Mouse (Mus musculus) liver, embryonic 14.5 days (tissue): ENCODE measurements around the gene Fsd2. TPM values are rescaled to one million over a fixed set of nuclear protein-coding genes. Genes with fewer than 3 reads are reported as not detected.

Experiments
- ATAC-seq: fragments of 200-750 bp; cut with Nextera tagmentation; 2 replicates; pipeline ENCODE4 v1.8.0; 2017; ENCODE audit warnings: moderate number of reproducible peaks, mild to moderate bottlenecking, moderate library complexity; ENCODE audit not compliant: insufficient read depth
- DNase-seq, 3 experiments: peaks; one replicate each; pipeline ENCODE4 v3.0.0-alpha.2; 2012 to 2013; ENCODE audit warnings: low read depth in 3 of 3, low spot score in 3 of 3
- H3K27ac ChIP-seq: fragments of 300-500 bp; sonication (generic); 2 replicates; pipeline ENCODE4 v1.5.1; 2014; ENCODE audit warnings: moderate library complexity, mild to moderate bottlenecking, control low read depth, inconsistent platforms
- H3K27me3 ChIP-seq: fragments of 300-500 bp; sonication (generic); 2 replicates; pipeline ENCODE4 v1.6.1; 2014; ENCODE audit warnings: mild to moderate bottlenecking, low read length, moderate library complexity; ENCODE audit not compliant: control insufficient read depth, insufficient read depth
- H3K36me3 ChIP-seq: fragments of 300-500 bp; sonication (generic); replicated peaks from 2 replicates; pipeline ENCODE4 v1.6.1; 2014; ENCODE audit warnings: low read depth; ENCODE audit not compliant: control insufficient read depth, insufficient read depth
- H3K4me1 ChIP-seq, 2 experiments: fragments of 200-500 bp in 1 of 2; fragments of 300-500 bp in 1 of 2; sonication (generic) in 1 of 2; replicated peaks; 2 replicates each; pipeline ENCODE4 v1.6.1; 2012 to 2014; ENCODE audit warnings: antibody characterized with exemption in 1 of 2, inconsistent platforms in 1 of 2, low read length in 1 of 2; ENCODE audit not compliant: control insufficient read depth in 2 of 2, insufficient read depth in 2 of 2
- H3K4me2 ChIP-seq: fragments of 300-500 bp; sonication (generic); 2 replicates; pipeline ENCODE4 v1.6.1; 2014; ENCODE audit warnings: low read depth, mild to moderate bottlenecking, control low read depth, moderate library complexity
- H3K4me3 ChIP-seq, 2 experiments: fragments of 200-500 bp in 1 of 2; fragments of 300-500 bp in 1 of 2; sonication (generic) in 1 of 2; 2 replicates each; pipeline ENCODE4 v1.5.1; 2012 to 2014; ENCODE audit warnings: low read depth in 2 of 2, low read length in 2 of 2, mild to moderate bottlenecking in 2 of 2, control low read depth in 1 of 2, inconsistent platforms in 1 of 2, moderate library complexity in 1 of 2; ENCODE audit not compliant: insufficient read depth in 1 of 2
- H3K9ac ChIP-seq: fragments of 300-500 bp; sonication (generic); replicated peaks from 2 replicates; pipeline ENCODE4 v1.6.1; 2014; ENCODE audit warnings: mild to moderate bottlenecking, control low read depth, moderate library complexity
- H3K9me3 ChIP-seq: fragments of 300-500 bp; sonication (generic); 2 replicates; pipeline ENCODE4 v1.6.1; 2016; ENCODE audit warnings: low read length, mixed read lengths; ENCODE audit not compliant: control insufficient read depth
- CTCF ChIP-seq: IDR thresholded peaks from 2 replicates; pipeline ENCODE4 v1.5.1; 2016; ENCODE audit warnings: antibody characterized with exemption, low read depth, control low read depth
- EP300 ChIP-seq: IDR thresholded peaks from 2 replicates; pipeline ENCODE4 v1.6.1; 2016; ENCODE audit warnings: antibody characterized with exemption, low read depth
- WGBS: fragments of 180-500 bp; shearing (Covaris S2); extraction: QIAGEN DNeasy Blood & Tissue Kit; methylation state at CpG from one replicate; pipeline ENCODE4 v1.1.7; 2014; ENCODE audit not compliant: insufficient replicate concordance; 5-methylcytosine and 5-hydroxymethylcytosine counted together
- polyA plus RNA-seq, 2 experiments: library from polyadenylated mRNA; depleted of rRNA in 1 of 2; stranded (reverse) in 1 of 2; unstranded in 1 of 2; fragments of >200 nt; fragmentation: Nextera tagmentation in 1 of 2; extraction: Ambion mirVana in 1 of 2; gene quantifications; 2 replicates each; pipeline versions ENCODE4 v1.2.1 to v1.2.3; 2012 to 2014

The Fsd2 gene
- polyA plus RNA-seq, 2 experiments = 0.08 to 0.19 TPM

DNA sequence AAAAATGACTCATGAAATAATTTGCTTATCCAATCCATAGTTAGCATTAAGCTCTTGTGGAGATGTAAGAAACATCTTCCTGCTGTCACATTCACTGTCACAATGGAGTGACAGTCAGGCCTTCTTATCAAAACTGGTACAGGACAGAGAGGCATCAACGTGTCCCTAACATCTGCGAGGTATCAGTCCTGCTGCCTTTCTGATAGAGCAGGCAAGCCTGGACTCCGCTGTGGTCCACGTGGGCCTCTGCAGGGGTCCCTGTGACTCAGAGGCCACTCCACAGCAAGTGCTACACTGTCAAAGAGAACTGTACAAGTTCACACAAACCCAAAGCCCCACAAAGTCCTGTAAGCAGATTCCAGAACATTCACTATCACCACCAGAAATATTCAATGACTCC lies 38.7 kb upstream of the Fsd2 start:
- H3K4me3 ChIP-seq = no peak overlapping the region
- H3K9ac ChIP-seq = no peak overlapping the region
- H3K9me3 ChIP-seq = no peaks in the 10 kb centered on the region
- no peaks in the 10 kb centered on the region for H3K36me3 ChIP-seq
- peak overlapping the region; percentile 7; the same call in 1 of the 2 replicates for H3K4me2 ChIP-seq
- TF ChIP-seq CTCF = no peak
- TF ChIP-seq EP300 = peak; percentile 95
- ATAC-seq = peak; percentile 93
- H3K27ac ChIP-seq = peak overlapping the region; percentile 52
- DNase-seq = peak; percentile 61 to 63 (median 62)
- peaks cover 19 to 31% of the 10 kb centered on the region in 2 experiments for H3K4me1 ChIP-seq
- 11% methylated on average over 4 of the region's 4 CpGs for WGBS
- H3K27me3 ChIP-seq = no peaks in the 10 kb centered on the region

DNA sequence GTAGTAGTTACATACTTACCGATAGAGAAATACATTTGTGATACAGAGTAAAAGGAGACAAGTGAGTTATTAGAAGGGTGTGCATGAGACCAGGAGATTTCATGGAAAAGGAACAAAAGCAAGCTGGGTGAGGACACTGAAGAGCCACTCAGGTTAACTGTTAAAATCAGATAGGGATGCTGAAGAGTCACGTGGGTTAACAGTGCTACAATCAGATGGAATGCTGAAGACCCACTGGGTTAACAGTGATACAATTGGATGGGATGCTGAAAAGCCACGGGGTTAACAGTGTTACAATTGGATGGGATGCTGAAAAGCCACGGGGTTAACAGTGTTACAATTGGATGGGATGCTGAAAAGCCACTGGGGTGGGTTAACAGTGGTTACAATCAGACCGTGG lies 38.2 kb upstream of the Fsd2 start:
- TF ChIP-seq CTCF (no peak), EP300 (no peak)
- 29% methylated on average over 5 of the region's 5 CpGs for WGBS
- peak in 1 of 3 experiments; percentile 6 for DNase-seq
- Histone ChIP-seq H3K27ac (peak overlapping the region; percentile 46), H3K36me3 (no peaks in the 10 kb centered on the region), H3K4me2 (peak overlapping the region; percentile 15; the same call in 1 of the 2 replicates), H3K9me3 (no peaks in the 10 kb centered on the region), H3K4me1 (peaks cover 19 to 31% of the 10 kb centered on the region in 2 experiments), H3K9ac (no peak overlapping the region), H3K27me3 (no peaks in the 10 kb centered on the region), H3K4me3 (no peak overlapping the region)
- peak; percentile 53 for ATAC-seq

DNA sequence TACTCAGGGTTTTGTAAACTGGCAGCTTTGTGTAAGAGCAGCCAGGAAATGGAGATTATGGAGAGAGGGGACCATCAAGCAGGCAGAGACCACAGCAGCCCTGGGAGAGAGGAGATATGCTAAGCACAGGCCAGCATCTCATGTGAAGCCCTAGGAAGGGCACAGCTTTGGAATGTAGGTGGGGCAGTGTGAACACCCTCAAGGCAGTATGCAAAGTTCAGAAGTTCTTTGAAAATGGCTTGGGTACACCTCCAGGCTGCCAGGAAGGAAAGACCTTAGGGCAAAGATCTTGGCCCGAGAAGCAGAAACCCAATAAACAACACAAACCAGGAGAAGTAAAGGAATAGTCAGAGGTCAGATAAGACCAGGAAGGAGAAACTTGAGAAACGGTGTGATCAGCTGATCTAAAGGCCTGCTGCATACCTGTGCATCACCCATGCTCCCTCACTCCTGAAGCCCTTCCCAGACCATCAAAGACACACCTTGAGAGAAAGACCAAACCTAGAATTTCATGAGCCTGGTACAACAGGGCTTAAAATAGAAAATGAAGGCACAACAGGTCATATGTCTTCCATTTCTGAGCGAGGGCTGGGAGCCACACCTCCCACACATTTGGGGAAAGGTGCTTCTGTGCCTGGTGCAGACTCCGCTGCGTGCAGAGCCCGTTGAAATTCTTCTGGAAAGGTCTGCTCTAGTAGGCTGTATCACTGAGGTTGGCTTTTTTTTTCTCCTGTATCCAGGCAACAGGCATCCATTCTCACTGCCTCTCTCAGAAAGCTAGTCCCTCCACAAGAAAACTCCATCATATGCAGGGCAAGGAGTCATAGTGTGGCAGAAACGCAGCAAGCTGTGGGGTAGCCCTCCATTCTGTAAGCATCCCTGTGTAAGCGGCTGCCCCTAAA lies 32.9 kb upstream of the Fsd2 start:
- ATAC-seq (no peak), DNase-seq (no peak)
- H3K4me3 ChIP-seq = no peak overlapping the region
- no peaks in the 10 kb centered on the region for H3K9me3 ChIP-seq
- H3K27me3 ChIP-seq = no peaks in the 10 kb centered on the region
- no peak overlapping the region for H3K9ac ChIP-seq
- H3K4me2 ChIP-seq = no peak overlapping the region
- peaks cover 2 to 8% of the 10 kb centered on the region in 2 experiments for H3K4me1 ChIP-seq
- WGBS = 71% methylated on average over 8 of the region's 8 CpGs
- H3K36me3 ChIP-seq = peaks cover 25% of the 10 kb centered on the region
- TF ChIP-seq CTCF = no peak
- TF ChIP-seq EP300 = no peak
- no peak overlapping the region for H3K27ac ChIP-seq

DNA sequence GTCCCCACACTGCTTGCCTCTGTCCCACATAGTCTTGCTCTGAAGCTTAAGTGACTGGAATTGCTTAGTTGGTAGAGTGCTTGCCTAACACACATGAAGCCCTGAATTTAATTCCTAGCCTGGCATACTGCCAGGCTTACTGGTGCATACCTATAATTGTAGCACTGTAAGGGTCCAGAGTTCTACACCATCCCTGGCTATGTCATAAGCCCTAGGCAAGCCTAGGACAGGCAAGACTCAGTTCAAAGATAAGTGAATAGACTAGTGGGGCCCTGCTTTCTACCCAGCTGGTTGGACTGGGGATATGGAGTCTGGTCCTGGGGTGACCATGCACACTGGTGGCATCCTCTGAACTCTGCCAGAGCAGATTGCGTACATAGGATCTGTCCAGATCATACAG lies 30.9 kb upstream of the Fsd2 start:
- TF ChIP-seq EP300 = no peak
- no peak for TF ChIP-seq CTCF
- Histone ChIP-seq H3K4me2 (no peak overlapping the region), H3K4me1 (no peaks in the 10 kb centered on the region), H3K27me3 (no peaks in the 10 kb centered on the region), H3K36me3 (peaks cover 41% of the 10 kb centered on the region), H3K9me3 (no peaks in the 10 kb centered on the region), H3K4me3 (no peak overlapping the region), H3K27ac (no peak overlapping the region), H3K9ac (no peak overlapping the region)
- DNase-seq (no peak), ATAC-seq (no peak)
- 92% methylated on average over 1 of the region's 1 CpGs for WGBS

DNA sequence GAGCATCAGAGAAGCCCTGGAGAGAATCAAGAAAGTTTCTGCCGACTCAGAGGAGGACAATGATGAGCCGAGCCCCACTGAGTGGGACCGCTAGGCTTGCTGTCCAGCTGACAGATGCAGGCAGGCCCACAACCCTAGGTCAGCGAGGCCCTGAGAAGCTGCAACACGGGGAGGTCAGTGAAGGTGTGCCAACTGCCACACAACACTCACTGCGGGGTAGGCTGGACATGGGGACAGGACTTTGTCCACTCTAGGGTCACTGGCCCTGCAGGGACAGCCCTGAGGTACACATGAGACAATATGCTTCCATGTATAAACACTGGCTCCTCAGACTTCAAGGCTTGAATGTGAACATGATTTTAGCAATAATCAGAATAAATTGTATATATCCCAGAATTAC lies 29.3 kb upstream of the Fsd2 start:
- Histone ChIP-seq H3K36me3 (peaks cover 54% of the 10 kb centered on the region), H3K9ac (no peak overlapping the region), H3K4me1 (no peaks in the 10 kb centered on the region), H3K27me3 (no peaks in the 10 kb centered on the region), H3K4me3 (no peak overlapping the region), H3K4me2 (no peak overlapping the region), H3K27ac (no peak overlapping the region), H3K9me3 (no peaks in the 10 kb centered on the region)
- 80% methylated on average over 6 of the region's 6 CpGs for WGBS
- TF ChIP-seq CTCF (no peak), EP300 (no peak)
- DNase-seq = no peak
- ATAC-seq = no peak
